Mouse (Mus musculus) ovary, adult 2 months (tissue): ENCODE results near the gene Gm15127. TPM values are rescaled to one million over a fixed set of nuclear protein-coding genes. Genes with fewer than 3 reads are reported as not detected.

Source experiments
- polyA plus RNA-seq: library from polyadenylated mRNA; depleted of rRNA; stranded (reverse); fragments of >200 nt; gene quantifications from 2 replicates; pipeline ENCODE4 v1.2.3, GENCODE M21; 2012; rRNA removed

The Gm15127 gene
- polyA plus RNA-seq = not detected in 2 replicates

GRCm38 (mm10) chrX:148663298-148663697, at the start of gene Gm15127:
Gene Gm15127, plus strand, starts transcription at chrX:148663598.

DNA sequence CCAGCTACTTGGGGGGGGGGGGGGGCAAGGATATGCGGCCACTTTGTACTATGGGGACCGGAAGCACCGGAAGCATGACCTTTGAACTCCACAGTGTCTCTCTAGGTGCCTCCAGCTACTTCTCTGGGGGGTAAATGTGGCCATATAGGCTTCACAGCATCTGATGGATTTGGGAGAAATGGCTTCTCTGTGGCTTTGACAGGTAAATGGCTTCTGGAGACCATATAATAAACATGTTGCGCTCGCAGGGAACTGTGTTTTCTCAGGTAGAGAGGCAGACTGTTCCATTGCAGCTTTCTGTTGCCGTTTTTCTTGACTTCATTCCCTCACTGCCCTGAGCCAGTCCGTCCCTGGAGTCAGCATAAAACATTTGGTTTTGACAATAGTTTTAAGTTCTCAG, 48.3 kb upstream of the Gm15127 start, which contains the start of gene Gm8334:
Gm8334 (minus strand) TSS at position 101 of the 400 bp plus-strand sequence.

Other genes starting within 250 kb of the Gm15127 start
- gene Gm15114, start 174.6 kb upstream of the Gm15127 start, polyA plus RNA-seq = not detected in 2 replicates
- not detected in 2 replicates for gene Gm8334, start 48.4 kb upstream of the Gm15127 start, polyA plus RNA-seq
- gene Luzp4, start 194.0 kb downstream of the Gm15127 start, polyA plus RNA-seq = not detected in 2 replicates